Mouse (Mus musculus): Measurements from ENCODE around the gene Rhob. TPM values are rescaled to one million over a fixed set of nuclear protein-coding genes. Genes with fewer than 3 reads are reported as not detected.

The Rhob gene
- polyA plus RNA-seq, 1 experiment = 91.4 TPM

DNA sequence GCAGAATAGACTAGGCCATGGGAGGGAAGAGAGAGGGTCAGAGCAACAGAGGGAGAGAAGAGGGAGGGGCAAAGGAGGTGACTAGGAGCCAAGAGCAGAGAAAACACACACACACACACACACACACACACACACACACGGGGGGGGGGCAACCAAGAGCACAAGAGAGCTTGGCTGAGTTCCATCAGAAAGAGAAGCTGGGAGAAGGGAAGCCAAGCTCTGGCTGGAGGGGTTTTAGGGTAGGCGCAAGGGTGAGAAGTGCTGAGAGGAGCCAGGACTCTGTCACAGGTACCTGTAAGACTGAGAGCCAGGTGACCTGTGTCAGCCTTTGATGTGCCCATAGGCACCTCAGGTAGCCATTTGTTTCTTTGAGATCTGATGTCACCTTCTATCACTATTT is 22.9 kb upstream of the Rhob start:
- H3K4me3 ChIP-seq (ENCODE audit: control insufficient read depth, insufficient read depth, low read length) = no peak overlapping the region
- 45% methylated on average over 2 of the region's 2 CpGs for WGBS
- peaks cover 8% of the 10 kb centered on the region for H3K4me1 ChIP-seq (replicated peaks; ENCODE audit: control insufficient read depth, insufficient read depth, low read length)
- DNase-seq = no peak
- TF ChIP-seq POLR2A (IDR thresholded peaks at IDR 0.05; ENCODE audit: control insufficient read depth, extremely low read depth, insufficient read depth, low read length, poor library complexity) (no peak), CTCF (IDR thresholded peaks at IDR 0.05; ENCODE audit: borderline replicate concordance, control insufficient read depth, extremely low read depth, insufficient read depth, low read length, poor library complexity) (no peak)
- no peak overlapping the region for H3K27ac ChIP-seq (ENCODE audit: control insufficient read depth, insufficient read depth, low read length)
- no peaks in the 10 kb centered on the region for H3K27me3 ChIP-seq (ENCODE audit: control insufficient read depth, insufficient read depth, low read length)
- no peaks in the 10 kb centered on the region for H3K36me3 ChIP-seq (ENCODE audit: control insufficient read depth, insufficient read depth, low read length)

DNA sequence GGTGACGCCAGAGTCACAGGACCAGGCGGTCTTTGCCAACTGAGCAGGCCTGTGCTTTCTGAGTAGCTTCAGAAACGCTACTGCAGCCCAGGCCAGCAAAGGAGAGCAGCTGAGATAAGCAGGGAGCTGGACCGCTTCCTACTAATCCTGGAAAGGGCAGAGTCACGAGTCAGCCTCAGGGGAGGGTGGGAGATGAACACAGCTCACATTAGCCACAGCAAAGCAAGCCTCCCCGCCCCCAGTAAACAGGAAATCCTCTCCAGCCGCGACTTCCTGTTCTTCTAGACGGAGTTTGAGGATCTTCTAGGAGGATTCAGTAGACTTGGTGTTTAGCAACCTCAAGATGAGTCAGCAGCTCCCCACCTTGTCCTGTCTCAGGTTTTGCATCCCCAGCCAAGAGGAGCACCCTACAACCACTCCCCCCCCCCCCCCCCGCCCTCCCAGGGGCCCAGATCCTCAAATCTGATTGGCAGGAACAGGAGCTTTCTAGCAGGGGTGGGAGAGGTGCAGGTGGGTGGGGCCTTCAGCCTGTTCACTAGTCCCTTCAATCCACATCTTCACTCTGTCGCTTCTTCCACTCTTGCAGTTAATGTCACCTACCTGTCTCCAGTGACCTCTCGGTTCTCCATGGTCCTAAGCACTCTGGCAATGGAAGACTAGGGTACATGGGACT is 21.7 kb upstream of the Rhob start:
- peaks cover 8% of the 10 kb centered on the region for H3K4me1 ChIP-seq (replicated peaks; ENCODE audit: control insufficient read depth, insufficient read depth, low read length)
- DNase-seq = peak; percentile 69
- no peaks in the 10 kb centered on the region for H3K36me3 ChIP-seq (ENCODE audit: control insufficient read depth, insufficient read depth, low read length)
- H3K4me3 ChIP-seq (ENCODE audit: control insufficient read depth, insufficient read depth, low read length) = no peak overlapping the region
- TF ChIP-seq CTCF (IDR thresholded peaks at IDR 0.05; ENCODE audit: borderline replicate concordance, control insufficient read depth, extremely low read depth, insufficient read depth, low read length, poor library complexity) (no peak), POLR2A (IDR thresholded peaks at IDR 0.05; ENCODE audit: control insufficient read depth, extremely low read depth, insufficient read depth, low read length, poor library complexity) (no peak)
- H3K27ac ChIP-seq (ENCODE audit: control insufficient read depth, insufficient read depth, low read length) = no peak overlapping the region
- H3K27me3 ChIP-seq (ENCODE audit: control insufficient read depth, insufficient read depth, low read length) = no peaks in the 10 kb centered on the region
- WGBS = 7% methylated on average over 12 of the region's 12 CpGs

DNA sequence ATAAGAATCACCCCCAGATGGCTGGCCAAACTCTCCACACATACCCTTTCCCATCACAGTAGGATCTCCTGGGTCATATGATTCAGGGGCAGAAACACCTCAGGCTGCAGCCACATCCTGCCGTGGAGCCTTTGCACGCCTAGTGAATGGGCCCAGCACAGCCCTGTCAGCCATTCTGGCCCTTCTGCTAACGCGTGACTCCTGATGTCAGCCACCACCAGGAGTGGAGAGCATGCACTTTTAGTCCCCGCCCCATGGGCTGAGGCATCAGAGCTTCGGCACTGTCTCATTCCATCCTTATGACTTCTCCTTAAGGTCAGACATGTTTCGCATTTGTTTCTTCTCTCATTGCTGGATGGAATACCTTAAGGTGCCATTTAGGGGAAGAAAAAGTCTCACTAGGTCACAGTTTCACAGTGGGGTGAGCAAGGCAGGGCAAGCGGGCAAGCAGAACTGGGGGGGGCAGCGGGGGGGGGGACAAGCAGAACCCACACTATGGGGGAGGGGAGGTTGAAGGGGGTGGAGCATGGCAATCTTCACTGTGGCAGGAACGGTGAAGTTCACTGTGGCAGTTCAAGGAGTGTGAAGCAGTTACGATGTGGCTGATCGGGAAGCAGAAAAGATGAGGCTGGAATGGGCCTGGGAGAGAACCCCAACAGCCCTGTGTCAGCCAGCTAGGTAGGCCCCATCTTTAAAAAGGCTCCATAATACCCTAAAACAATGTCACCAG is 19.8 kb upstream of the Rhob start:
- Histone ChIP-seq H3K27ac (ENCODE audit: control insufficient read depth, insufficient read depth, low read length) (no peak overlapping the region), H3K27me3 (ENCODE audit: control insufficient read depth, insufficient read depth, low read length) (no peaks in the 10 kb centered on the region), H3K4me1 (replicated peaks; ENCODE audit: control insufficient read depth, insufficient read depth, low read length) (peaks cover 8% of the 10 kb centered on the region), H3K36me3 (ENCODE audit: control insufficient read depth, insufficient read depth, low read length) (no peaks in the 10 kb centered on the region), H3K4me3 (ENCODE audit: control insufficient read depth, insufficient read depth, low read length) (no peak overlapping the region)
- TF ChIP-seq POLR2A (IDR thresholded peaks at IDR 0.05; ENCODE audit: control insufficient read depth, extremely low read depth, insufficient read depth, low read length, poor library complexity) (no peak), CTCF (IDR thresholded peaks at IDR 0.05; ENCODE audit: borderline replicate concordance, control insufficient read depth, extremely low read depth, insufficient read depth, low read length, poor library complexity) (no peak)
- 56% methylated on average over 12 of the region's 12 CpGs for WGBS
- no peak for DNase-seq

DNA sequence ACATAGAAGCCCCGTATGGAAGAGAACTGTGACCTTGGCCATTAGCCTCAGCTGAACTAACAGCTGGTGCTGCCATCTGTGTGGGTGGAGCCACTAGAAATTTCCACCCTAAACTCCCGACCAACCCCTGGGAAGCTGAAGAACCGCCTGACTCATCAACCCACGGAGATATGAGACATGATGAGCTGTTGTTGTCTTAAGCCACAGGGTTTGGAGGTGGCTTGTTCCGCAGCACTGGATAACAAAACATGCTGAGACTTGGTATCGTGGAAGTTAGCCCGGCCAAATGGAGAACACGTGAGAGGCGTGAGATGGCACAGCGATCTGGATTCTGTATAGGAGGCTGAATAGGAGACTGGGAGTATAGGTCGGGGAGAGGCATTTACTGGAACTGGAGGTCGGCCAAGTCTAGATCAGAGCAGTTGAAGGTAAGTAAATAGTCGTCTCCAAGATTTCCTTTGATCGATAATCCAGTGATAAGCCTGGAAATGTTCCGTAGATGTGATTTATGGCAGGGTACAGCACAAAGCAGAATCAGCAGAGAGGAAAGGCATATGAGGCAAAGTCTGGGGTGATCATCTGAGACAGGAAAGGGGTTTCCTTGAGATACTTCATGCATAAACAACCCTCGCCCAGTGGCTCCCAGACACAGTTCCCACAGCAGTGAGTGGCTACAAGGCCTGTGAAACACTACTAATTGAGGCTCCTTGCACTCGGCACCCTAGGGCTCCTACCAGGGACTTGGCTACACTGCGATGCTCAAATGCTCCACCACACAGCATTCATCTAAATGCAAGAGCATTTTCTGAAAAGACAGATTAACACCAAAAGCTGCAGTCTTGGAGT is 11.5 kb upstream of the Rhob start:
- no peaks in the 10 kb centered on the region for H3K27me3 ChIP-seq (ENCODE audit: control insufficient read depth, insufficient read depth, low read length)
- H3K4me3 ChIP-seq (ENCODE audit: control insufficient read depth, insufficient read depth, low read length) = no peak overlapping the region
- H3K4me1 ChIP-seq (replicated peaks; ENCODE audit: control insufficient read depth, insufficient read depth, low read length) = no peaks in the 10 kb centered on the region
- no peak for DNase-seq
- WGBS = 85% methylated on average over 18 of the region's 18 CpGs
- no peaks in the 10 kb centered on the region for H3K36me3 ChIP-seq (ENCODE audit: control insufficient read depth, insufficient read depth, low read length)
- no peak for TF ChIP-seq POLR2A (IDR thresholded peaks at IDR 0.05; ENCODE audit: control insufficient read depth, extremely low read depth, insufficient read depth, low read length, poor library complexity)
- TF ChIP-seq CTCF (IDR thresholded peaks at IDR 0.05; ENCODE audit: borderline replicate concordance, control insufficient read depth, extremely low read depth, insufficient read depth, low read length, poor library complexity) = no peak
- H3K27ac ChIP-seq (ENCODE audit: control insufficient read depth, insufficient read depth, low read length) = no peak overlapping the region

DNA sequence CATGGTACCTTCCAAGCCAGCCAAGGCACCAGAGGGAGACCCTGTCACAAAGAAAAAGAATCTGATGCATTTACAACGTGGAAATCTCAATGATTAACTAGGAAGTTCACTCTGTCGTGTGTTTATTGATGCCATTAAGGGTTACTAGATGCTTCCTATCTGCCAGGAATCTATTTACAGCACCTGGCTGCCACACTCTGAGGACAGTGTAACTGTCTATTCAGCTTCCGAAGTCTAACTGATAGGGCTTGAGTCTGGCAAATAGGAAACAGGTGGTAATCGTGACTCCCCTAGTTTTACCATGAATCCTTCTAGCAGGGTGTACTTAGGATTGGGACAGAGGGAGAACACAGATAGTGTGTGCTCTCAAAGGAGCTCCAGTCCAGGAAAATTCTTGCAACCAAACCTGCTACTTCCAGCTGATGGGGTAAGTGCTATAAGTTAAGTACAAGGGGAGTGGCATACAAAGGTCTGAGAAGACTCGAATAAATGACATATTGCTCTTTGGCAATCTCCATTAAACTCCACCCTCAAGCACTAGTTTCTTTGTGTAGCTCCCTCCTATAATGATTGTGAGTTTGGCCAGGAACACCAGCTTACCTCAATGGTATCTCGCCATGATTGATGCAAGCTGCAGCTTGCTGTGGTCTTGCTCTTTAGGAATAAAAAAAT is 10.6 kb upstream of the Rhob start:
- Histone ChIP-seq H3K4me3 (ENCODE audit: control insufficient read depth, insufficient read depth, low read length) (no peak overlapping the region), H3K36me3 (ENCODE audit: control insufficient read depth, insufficient read depth, low read length) (no peaks in the 10 kb centered on the region), H3K27me3 (ENCODE audit: control insufficient read depth, insufficient read depth, low read length) (no peaks in the 10 kb centered on the region), H3K27ac (ENCODE audit: control insufficient read depth, insufficient read depth, low read length) (no peak overlapping the region), H3K4me1 (replicated peaks; ENCODE audit: control insufficient read depth, insufficient read depth, low read length) (no peaks in the 10 kb centered on the region)
- TF ChIP-seq CTCF (IDR thresholded peaks at IDR 0.05; ENCODE audit: borderline replicate concordance, control insufficient read depth, extremely low read depth, insufficient read depth, low read length, poor library complexity) = no peak
- TF ChIP-seq POLR2A (IDR thresholded peaks at IDR 0.05; ENCODE audit: control insufficient read depth, extremely low read depth, insufficient read depth, low read length, poor library complexity) = no peak
- WGBS = 79% methylated on average over 6 of the region's 6 CpGs
- DNase-seq = no peak

DNA sequence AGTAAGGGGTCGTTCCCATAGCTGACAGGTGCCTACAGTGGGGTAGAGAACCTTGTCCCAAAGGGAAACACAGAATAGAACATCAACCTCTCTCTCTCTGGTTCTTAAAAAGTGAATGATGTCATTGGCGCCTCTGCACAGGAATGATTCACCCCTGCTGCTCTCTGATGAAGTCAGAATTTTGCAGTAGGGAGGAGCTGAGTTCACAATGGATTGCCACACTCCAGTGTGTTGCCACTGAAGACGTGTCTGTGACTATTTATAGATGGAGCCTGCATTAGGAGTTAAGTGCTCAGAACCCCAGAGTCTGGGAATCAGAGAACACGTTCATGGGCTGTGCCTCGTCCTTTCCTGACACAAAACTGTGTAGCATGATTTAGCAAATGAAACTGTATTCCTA is 9.9 kb upstream of the Rhob start:
- no peak overlapping the region for H3K4me3 ChIP-seq (ENCODE audit: control insufficient read depth, insufficient read depth, low read length)
- no peaks in the 10 kb centered on the region for H3K36me3 ChIP-seq (ENCODE audit: control insufficient read depth, insufficient read depth, low read length)
- no peak for DNase-seq
- TF ChIP-seq POLR2A (IDR thresholded peaks at IDR 0.05; ENCODE audit: control insufficient read depth, extremely low read depth, insufficient read depth, low read length, poor library complexity) = no peak
- WGBS = 87% methylated on average over 5 of the region's 5 CpGs
- no peaks in the 10 kb centered on the region for H3K4me1 ChIP-seq (replicated peaks; ENCODE audit: control insufficient read depth, insufficient read depth, low read length)
- H3K27me3 ChIP-seq (ENCODE audit: control insufficient read depth, insufficient read depth, low read length) = no peaks in the 10 kb centered on the region
- H3K27ac ChIP-seq (ENCODE audit: control insufficient read depth, insufficient read depth, low read length) = no peak overlapping the region

Measured in thymus, adult 2 months (tissue).